Mouse (Mus musculus): ENCODE data around the gene Ccl22. TPM values are rescaled to one million over a fixed set of nuclear protein-coding genes. Genes with fewer than 3 reads are reported as not detected.
A peak's percentile ranks its signal among the peaks of the same experiment; 100 is the strongest.

The Ccl22 gene
- polyA plus RNA-seq, 1 experiment from 2014 or later, result not detected

- Histone ChIP-seq H3K36me3 (no peaks in the 10 kb centered on the region), H3K27me3 (ENCODE audit: insufficient read depth, poor library complexity, severe bottlenecking) (no peaks in the 10 kb centered on the region), H3K4me1 (replicated peaks) (peaks cover 20% of the 10 kb centered on the region), H3K27ac (no peak overlapping the region), H3K9me3 (no peaks in the 10 kb centered on the region), H3K4me3 (no peak overlapping the region)
- no peak for DNase-seq (ENCODE audit: low spot score)
- WGBS, result 72% methylated on average over 12 of the region's 12 CpGs
These were observed 40.0 kb downstream of the Ccl22 start for GRCm38 (mm10) chr8:94785247-94785985.

- Histone ChIP-seq H3K27me3 (ENCODE audit: insufficient read depth, poor library complexity, severe bottlenecking) (no peaks in the 10 kb centered on the region), H3K9me3 (no peaks in the 10 kb centered on the region), H3K27ac (no peak overlapping the region), H3K4me3 (no peak overlapping the region), H3K4me1 (replicated peaks) (peaks cover 16% of the 10 kb centered on the region), H3K36me3 (no peaks in the 10 kb centered on the region)
- no peak for DNase-seq (ENCODE audit: low spot score)
- 68% methylated on average over 6 of the region's 6 CpGs for WGBS
These were observed 40.7 kb downstream of the Ccl22 start for GRCm38 (mm10) chr8:94785995-94786595.

- H3K36me3 ChIP-seq, result no peaks in the 10 kb centered on the region
- no peak for DNase-seq (ENCODE audit: low spot score)
- no peak overlapping the region for H3K4me3 ChIP-seq
- no peaks in the 10 kb centered on the region for H3K27me3 ChIP-seq (ENCODE audit: insufficient read depth, poor library complexity, severe bottlenecking)
- H3K4me1 ChIP-seq (replicated peaks), result peaks cover 4% of the 10 kb centered on the region
- no peak overlapping the region for H3K27ac ChIP-seq
- H3K9me3 ChIP-seq, result no peaks in the 10 kb centered on the region
- WGBS, result 72% methylated on average over 15 of the region's 15 CpGs
These were observed 42.4 kb downstream of the Ccl22 start for GRCm38 (mm10) chr8:94787524-94788501.

GRCm38 (mm10) chr8:94789256-94789955, 44.0 kb downstream of the Ccl22 start:
- H3K27me3 ChIP-seq (ENCODE audit: insufficient read depth, poor library complexity, severe bottlenecking), result no peaks in the 10 kb centered on the region
- H3K4me1 ChIP-seq (replicated peaks), result peaks cover 4% of the 10 kb centered on the region
- H3K27ac ChIP-seq, result no peak overlapping the region
- no peaks in the 10 kb centered on the region for H3K9me3 ChIP-seq
- no peak overlapping the region for H3K4me3 ChIP-seq
- no peak for DNase-seq (ENCODE audit: low spot score)
- H3K36me3 ChIP-seq, result no peaks in the 10 kb centered on the region
- WGBS, result 60% methylated on average over 10 of the region's 10 CpGs

GRCm38 (mm10) chr8:94794368-94794767, 49.0 kb downstream of the Ccl22 start:
- WGBS, result 88% methylated on average over 4 of the region's 4 CpGs
- H3K36me3 ChIP-seq, result no peaks in the 10 kb centered on the region
- H3K9me3 ChIP-seq, result no peaks in the 10 kb centered on the region
- DNase-seq (ENCODE audit: low spot score), result no peak
- no peak overlapping the region for H3K27ac ChIP-seq
- H3K4me1 ChIP-seq (replicated peaks), result no peaks in the 10 kb centered on the region; the same call in none of the 2 replicates
- no peaks in the 10 kb centered on the region for H3K27me3 ChIP-seq (ENCODE audit: insufficient read depth, poor library complexity, severe bottlenecking)
- no peak overlapping the region for H3K4me3 ChIP-seq

GRCm38 (mm10) chr8:94794782-94795181, 49.4 kb downstream of the Ccl22 start:
- no peak overlapping the region for H3K4me3 ChIP-seq
- H3K4me1 ChIP-seq (replicated peaks), result no peaks in the 10 kb centered on the region; the same call in none of the 2 replicates
- no peak overlapping the region for H3K27ac ChIP-seq
- no peaks in the 10 kb centered on the region for H3K9me3 ChIP-seq
- 93% methylated on average over 2 of the region's 2 CpGs for WGBS
- DNase-seq (ENCODE audit: low spot score), result no peak
- H3K27me3 ChIP-seq (ENCODE audit: insufficient read depth, poor library complexity, severe bottlenecking), result no peaks in the 10 kb centered on the region
- no peaks in the 10 kb centered on the region for H3K36me3 ChIP-seq

- no peak overlapping the region for H3K4me3 ChIP-seq
- H3K27ac ChIP-seq, result no peak overlapping the region
- WGBS, result 64% methylated on average over 7 of the region's 7 CpGs
- peak; percentile 38 for DNase-seq (ENCODE audit: low spot score)
- no peaks in the 10 kb centered on the region for H3K9me3 ChIP-seq
- no peaks in the 10 kb centered on the region for H3K36me3 ChIP-seq
- H3K27me3 ChIP-seq (ENCODE audit: insufficient read depth, poor library complexity, severe bottlenecking), result peaks cover 3% of the 10 kb centered on the region; the same call in 1 of the 2 replicates
- 0 out of 2 replicates have a peak, but pooled peaks cover 2% of the 10 kb centered on the region for H3K4me1 ChIP-seq (replicated peaks)
These were observed 55.0 kb downstream of the Ccl22 start for GRCm38 (mm10) chr8:94800278-94800968.

Other genes starting within 250 kb of the Ccl22 start
- 10.0 and 11.1 TPM in 2 replicates for gene Cpne2, start 212.6 kb upstream of the Ccl22 start, polyA plus RNA-seq (2016; fragmentation: Nextera tagmentation; extraction: Ambion mirVana)
- gene Rspry1, start 143.7 kb upstream of the Ccl22 start, polyA plus RNA-seq (2016; fragmentation: Nextera tagmentation; extraction: Ambion mirVana), result 41.8 and 42.7 TPM in 2 replicates
- gene Fam192a, start 143.6 kb upstream of the Ccl22 start, polyA plus RNA-seq (2016; fragmentation: Nextera tagmentation; extraction: Ambion mirVana), result 82.4 and 86.2 TPM in 2 replicates
- 205 and 217 TPM in 2 replicates for gene Arl2bp, start 79.0 kb upstream of the Ccl22 start, polyA plus RNA-seq (2016; fragmentation: Nextera tagmentation; extraction: Ambion mirVana)
- 0.15 and 0.21 TPM in 2 replicates for gene Pllp, start 49.3 kb upstream of the Ccl22 start, polyA plus RNA-seq (2016; fragmentation: Nextera tagmentation; extraction: Ambion mirVana)
- 12.2 and 13.3 TPM in 2 replicates for gene Cx3cl1, start 26.4 kb downstream of the Ccl22 start, polyA plus RNA-seq (2016; fragmentation: Nextera tagmentation; extraction: Ambion mirVana)
- not detected in 2 replicates for gene Ccl17, start 64.9 kb downstream of the Ccl22 start, polyA plus RNA-seq (2016; fragmentation: Nextera tagmentation; extraction: Ambion mirVana)
- gene Coq9, start 92.7 kb downstream of the Ccl22 start, polyA plus RNA-seq (2016; fragmentation: Nextera tagmentation; extraction: Ambion mirVana), result 52.2 and 52.3 TPM in 2 replicates
- gene Ciapin1, start 92.8 kb downstream of the Ccl22 start, polyA plus RNA-seq (2016; fragmentation: Nextera tagmentation; extraction: Ambion mirVana), result 181 and 194 TPM in 2 replicates
- 154 and 169 TPM in 2 replicates for gene Polr2c, start 111.9 kb downstream of the Ccl22 start, polyA plus RNA-seq (2016; fragmentation: Nextera tagmentation; extraction: Ambion mirVana)
- 14.6 and 16.9 TPM in 2 replicates for gene Dok4, start 130.7 kb downstream of the Ccl22 start, polyA plus RNA-seq (2016; fragmentation: Nextera tagmentation; extraction: Ambion mirVana)
- 15.7 and 17.5 TPM in 2 replicates for gene Ccdc102a, start 172.5 kb downstream of the Ccl22 start, polyA plus RNA-seq (2016; fragmentation: Nextera tagmentation; extraction: Ambion mirVana)
- gene Adgrg5, start 178.1 kb downstream of the Ccl22 start, polyA plus RNA-seq (2016; fragmentation: Nextera tagmentation; extraction: Ambion mirVana), result 0.22 and 0.68 TPM in 2 replicates
- gene Adgrg1, start 229.2 kb downstream of the Ccl22 start, polyA plus RNA-seq (2016; fragmentation: Nextera tagmentation; extraction: Ambion mirVana), result 101 and 186 TPM in 2 replicates